Mouse (Mus musculus): Measurements from ENCODE around the gene Mbtps2.

Mbtps2 gene

DNA sequence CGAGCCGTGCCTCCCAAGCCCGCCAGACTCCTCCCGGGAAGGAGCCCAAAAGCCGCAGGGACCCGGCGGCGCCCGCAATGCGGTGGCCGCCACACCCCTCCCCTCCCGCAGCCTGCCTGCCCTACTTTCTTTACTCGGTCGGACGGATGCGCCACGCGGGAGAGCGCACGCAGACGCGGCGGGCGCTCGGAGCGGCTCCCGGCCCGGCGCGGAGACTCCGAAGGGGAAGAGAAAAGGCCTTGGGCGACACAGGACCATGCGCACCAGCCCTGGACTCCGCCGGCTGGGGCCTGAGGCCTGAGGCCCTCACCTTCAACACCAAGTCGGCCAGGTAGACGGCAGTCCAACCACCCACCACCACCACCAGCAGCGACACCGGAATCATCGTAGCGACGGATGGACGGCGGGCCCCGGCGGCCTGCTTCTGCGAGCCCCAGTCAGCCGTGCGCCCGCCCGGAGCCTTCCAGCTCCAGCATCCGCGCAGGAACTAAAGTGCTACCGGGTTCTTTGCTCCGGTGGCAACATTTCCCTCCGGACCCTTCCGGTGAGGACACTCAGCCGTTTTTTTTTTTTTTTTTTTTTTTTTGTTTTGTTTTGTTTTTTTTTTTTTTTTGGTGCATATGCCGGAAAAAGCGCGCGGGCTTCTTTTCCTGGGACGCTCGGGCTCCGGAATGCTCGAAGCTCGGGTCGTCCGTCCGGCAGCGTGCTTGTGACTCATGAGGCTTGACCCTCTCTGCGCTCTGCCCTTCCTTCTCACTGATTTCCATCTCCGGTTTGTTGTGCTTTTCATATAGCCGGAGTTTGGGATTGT, at the start of gene Mbtps2:
TSS of gene Mbtps2 (minus strand) at position 530 of the 811 bp plus-strand sequence.
- peak; percentile 78 to 80 for DNase-seq

DNA sequence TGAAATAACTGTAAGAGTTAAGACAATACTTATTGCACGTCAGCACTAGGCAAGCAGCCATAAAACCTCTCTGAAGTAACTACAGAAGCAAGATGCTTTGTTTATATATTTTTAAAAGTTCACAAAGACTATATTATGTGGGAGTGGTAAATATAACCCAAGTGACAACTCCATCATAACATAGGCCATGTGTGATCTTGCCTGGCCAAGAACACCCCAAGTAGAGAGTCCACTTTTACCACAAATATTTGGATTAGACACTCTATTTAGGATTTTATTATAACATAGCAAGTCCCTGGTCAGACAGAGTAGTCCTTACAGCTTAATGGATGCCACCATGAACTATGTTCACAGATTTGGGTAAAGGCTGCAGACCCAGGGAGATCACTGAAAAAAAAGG, 47.9 kb upstream of the Mbtps2 start:
- no peak for DNase-seq

DNA sequence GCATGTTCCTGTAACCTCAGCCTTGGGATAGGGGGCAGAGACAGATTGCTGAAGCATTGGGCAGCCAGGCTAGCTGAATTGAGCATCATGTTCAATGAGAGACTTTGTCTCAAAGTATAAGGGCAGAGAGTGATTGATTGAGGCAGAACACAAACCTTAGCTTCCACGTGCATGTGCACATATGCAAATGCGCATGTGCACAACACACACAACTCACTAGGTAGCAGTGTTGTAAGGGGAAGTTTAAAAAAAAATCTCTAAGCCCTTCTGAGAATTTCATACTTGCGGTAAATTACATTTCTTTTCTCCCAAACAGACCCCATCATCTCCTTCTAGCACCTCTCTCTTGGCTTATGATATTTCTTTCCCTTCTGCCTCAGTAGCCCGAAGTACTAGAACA, 46.2 kb upstream of the Mbtps2 start:
- no peak for DNase-seq

DNA sequence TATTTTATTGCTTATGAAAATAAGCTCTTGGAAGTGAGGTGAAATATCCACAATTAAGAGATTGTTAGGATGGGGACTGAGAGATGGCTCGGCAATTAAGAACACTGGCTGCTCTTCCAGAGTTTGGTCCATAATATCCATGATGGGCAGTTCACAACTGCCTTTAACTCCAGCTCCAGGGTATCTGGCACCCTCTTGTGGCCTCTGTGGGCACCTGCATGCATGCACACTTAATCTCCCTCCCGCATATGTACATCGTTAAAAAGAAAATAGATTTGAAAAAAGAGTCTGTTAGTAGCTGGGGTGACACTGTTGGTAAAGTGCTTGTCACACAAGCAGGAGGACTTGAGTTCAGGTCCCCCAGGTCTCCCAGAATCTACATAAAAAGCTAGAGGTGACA, 45.8 kb upstream of the Mbtps2 start:
- DNase-seq: peak; percentile 78

DNA sequence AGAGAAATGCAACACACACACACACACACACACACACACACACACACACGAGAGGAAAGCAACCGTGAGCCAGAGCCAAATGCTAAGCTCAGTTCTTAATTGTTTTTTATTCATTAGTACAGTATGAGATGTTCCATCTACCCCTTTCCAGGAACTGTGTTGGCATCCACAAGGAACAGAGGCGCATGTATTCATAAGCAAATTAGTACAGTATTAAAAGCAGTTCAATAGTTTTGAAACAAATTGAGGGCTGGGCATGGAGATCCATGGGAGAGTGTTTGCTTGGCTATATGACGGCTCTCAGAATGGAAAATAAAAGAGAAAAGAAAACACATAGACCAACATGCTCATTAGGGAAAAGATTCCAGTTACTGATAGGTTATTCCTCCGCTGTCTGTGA, 44.3 kb upstream of the Mbtps2 start:
- DNase-seq: no peak

- DNase-seq: no peak
These were observed 38.7 kb upstream of the Mbtps2 start for GRCm38 (mm10) chrX:157637253-157637652.

- DNase-seq: no peak
These were observed 35.3 kb upstream of the Mbtps2 start for GRCm38 (mm10) chrX:157633676-157634414.

DNA sequence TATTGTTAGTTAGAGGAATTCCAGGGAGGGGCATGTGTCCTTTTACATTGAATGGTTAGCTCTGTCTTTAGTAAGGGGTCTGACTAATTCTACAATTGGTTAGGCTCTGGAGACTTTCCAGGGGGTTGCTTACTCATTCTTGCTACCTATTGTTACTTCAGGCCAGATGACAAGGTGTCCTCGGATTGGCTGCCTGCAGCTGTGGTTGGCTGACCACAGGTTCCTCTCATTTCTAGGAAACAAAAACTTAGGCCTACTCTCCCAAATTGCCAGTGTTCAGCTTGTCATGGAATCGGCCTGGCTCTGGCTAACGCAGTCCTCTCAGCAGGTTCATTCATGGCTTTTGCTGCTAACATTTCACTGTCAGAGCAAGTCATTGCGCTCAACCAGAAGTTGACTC, 31.8 kb upstream of the Mbtps2 start:
- DNase-seq: no peak

DNA sequence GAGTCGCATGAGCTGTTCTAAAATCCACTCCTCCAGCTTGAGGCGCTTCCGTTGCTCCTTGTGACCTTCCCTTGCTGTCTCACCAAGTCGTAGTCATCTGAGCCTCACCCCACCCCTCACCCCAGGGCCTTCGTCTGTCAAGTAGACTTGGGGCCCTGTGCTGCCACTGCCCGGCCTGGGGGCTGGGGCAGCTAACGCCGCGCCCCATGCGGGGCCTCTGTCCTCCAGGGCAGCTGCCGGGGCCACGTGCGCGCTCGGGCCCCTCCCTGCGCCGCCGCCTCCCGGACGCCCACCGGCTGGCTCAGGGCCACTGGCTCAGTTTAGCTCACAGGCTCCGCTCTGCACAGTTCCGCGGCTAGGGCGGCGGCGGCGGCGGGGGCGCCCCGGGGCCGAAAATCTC, 14.4 kb upstream of the Mbtps2 start:
- peak; percentile 13 to 21 for DNase-seq

GRCm38 (mm10) chrX:157601450-157601849, 2.9 kb upstream of the Mbtps2 start:
- DNase-seq: peak; percentile 55 to 63

DNA sequence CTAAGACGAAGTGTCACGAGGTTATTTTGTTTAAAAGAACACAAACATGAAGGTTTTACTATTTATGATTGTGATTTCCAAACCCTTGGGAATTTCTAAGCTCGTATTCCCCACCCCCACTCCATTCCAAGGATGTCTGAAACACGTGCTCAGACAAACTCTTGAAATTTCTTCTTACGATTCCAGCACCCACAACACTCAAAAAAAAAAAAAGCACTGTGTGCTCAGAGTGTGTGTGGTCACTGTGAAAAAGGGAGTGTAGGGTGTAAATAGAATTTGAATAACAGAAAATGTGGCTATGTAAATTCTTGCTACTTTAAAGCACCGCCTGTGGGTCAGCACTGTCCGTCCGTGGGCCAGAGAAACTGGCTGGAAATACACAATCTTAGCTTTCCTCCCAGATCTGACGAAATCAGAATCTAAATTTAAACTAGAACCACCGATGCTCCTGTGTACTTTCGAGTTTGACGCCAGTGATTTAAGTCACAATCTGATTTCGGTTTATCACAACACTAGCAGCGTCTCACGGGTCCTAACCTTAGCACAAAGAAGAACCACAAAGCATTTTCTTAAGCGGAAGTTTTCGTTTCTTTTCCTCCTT, 830 bp downstream of the Mbtps2 start:
- peak in 1 of 2 experiments; percentile 25 for DNase-seq

GRCm38 (mm10) chrX:157596802-157597201, 1.7 kb downstream of the Mbtps2 start:
- no peak for DNase-seq

GRCm38 (mm10) chrX:157595927-157596326, 2.6 kb downstream of the Mbtps2 start:
- DNase-seq: no peak

- DNase-seq: peak in 1 of 2 experiments; percentile 7
These were observed 3.9 kb downstream of the Mbtps2 start for GRCm38 (mm10) chrX:157594606-157595005.

GRCm38 (mm10) chrX:157587001-157587400, 11.5 kb downstream of the Mbtps2 start:
- DNase-seq: peak; percentile 60 to 69

DNA sequence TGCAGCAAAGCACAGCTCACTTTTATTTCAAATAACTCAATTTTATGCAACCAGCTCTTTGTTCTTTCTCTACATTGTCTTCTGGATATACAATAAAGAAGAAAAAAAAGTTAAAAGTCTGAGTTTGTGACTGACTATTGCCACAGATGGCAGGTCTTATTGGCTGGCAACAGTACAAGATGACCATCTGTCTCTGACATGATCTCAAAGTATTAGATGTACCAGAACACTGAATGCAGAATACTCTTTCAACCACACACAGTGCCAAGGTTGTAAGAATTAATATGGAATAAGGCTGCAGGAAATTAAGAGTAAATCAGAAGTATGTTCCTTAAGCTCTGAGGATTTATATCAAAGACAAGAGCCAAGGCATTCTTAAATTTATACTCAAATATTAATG, 12.1 kb downstream of the Mbtps2 start:
- peak; percentile 67 to 76 for DNase-seq

DNA sequence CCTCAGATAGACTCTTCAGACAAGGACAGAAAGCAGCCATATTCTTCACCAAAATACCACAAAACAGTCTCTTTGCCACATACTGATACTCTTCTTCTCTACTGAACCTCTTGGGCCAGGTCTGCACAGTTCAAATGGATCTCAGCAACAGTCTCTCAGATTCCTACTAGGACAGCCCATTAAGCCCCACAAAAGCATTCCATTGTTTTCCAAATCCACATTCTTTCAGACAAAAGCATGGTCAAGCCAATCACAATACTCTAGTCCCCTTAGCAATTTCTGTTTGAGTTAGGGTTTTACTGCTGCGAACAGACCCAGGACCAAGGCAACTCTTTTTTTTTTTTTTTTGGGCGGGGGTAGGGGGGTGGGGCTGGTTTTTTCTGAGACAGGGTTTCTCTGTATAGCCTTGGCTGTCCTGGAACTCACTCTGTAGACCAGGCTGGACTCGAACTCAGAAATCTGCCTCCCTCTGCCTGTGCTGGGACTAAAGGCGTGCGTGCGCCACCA, 19.4 kb downstream of the Mbtps2 start:
- DNase-seq: no peak

GRCm38 (mm10) chrX:157574683-157575082, 23.8 kb downstream of the Mbtps2 start:
- no peak for DNase-seq

GRCm38 (mm10) chrX:157568840-157569239, 29.7 kb downstream of the Mbtps2 start, which contains the start of gene Yy2:
Yy2 (minus strand) TSS chrX:157568985.
- DNase-seq: no peak

GRCm38 (mm10) chrX:157563794-157564193, 34.7 kb downstream of the Mbtps2 start:
- DNase-seq: peak; percentile 30 to 33

GRCm38 (mm10) chrX:157547082-157547481, 51.4 kb downstream of the Mbtps2 start:
- DNase-seq: no peak

DNA sequence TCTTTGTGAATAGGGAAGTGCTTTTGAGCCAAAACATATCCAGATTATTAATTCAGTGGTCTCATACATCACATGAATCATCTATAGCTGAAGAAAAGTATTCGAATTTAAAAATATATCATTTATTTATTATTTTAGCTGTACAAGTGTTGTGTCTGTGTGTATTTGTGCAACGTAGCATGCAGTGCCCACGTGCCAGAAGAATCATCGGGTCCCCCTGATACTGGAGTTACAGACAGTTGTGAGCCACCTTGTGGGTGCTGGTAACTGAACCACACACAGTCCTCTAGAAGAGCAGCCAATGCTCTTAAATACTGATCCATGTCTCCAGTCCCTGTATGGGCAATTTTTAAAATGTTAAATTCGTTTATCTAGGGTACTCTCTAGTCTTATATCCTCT, 92.1 kb downstream of the Mbtps2 start:
- DNase-seq: no peak

DNA sequence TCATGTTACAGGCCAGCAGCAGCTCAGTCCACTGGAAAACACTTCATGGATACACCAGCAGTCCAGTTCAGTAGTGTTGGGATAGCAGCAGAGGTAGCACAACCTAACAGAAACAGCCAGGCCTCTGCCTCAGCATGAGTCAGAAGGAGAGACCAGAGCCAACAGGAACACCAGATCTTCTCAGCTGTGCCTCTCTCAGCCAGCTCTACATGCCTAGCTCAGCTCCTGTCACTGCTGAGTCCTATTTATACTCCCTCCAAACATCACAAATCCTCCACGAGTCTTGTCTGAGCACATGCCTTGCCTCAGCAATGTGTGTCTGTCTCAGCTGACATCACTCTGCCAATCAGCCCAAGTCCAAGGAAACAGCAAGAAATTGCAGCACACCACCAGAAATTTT, 94.0 kb downstream of the Mbtps2 start:
- DNase-seq: no peak
